Mouse (Mus musculus) layer of hippocampus, adult 2 months (tissue): ENCODE results near the gene Cybrd1. TPM values are rescaled to one million over a fixed set of nuclear protein-coding genes. Genes with fewer than 3 reads are reported as not detected.

Source experiments
- DNase-seq, 2 experiments: peaks; one replicate each; pipeline ENCODE4 v3.0.0; 2022; ENCODE audit warnings: low spot score in 2 of 2
- H3K27ac ChIP-seq: fragments of 200-600 bp; 2 replicates; pipeline ENCODE4 v1.8.1; 2022
- H3K4me3 ChIP-seq: fragments of 200-600 bp; 2 replicates; pipeline ENCODE4 v1.8.1; 2022; ENCODE audit warnings: mild to moderate bottlenecking
- CTCF ChIP-seq: fragments of 200-600 bp; conservative IDR thresholded peaks from 2 replicates; pipeline ENCODE4 v1.8.1; 2022; ENCODE audit warnings: antibody characterized with exemption, mild to moderate bottlenecking, moderate library complexity
- total RNA-seq, 2 experiments: library from RNA; stranded (reverse); gene quantifications; 2 replicates each; pipeline ENCODE4 v1.2.3; 2021

Gene Cybrd1
- total RNA-seq, 2 experiments from 2014 or later: 2.7 to 3.2 TPM

- Histone ChIP-seq H3K27ac (no peak overlapping the region), H3K4me3 (no peak overlapping the region)
- TF ChIP-seq CTCF: no peak
- DNase-seq: no peak
Measured at GRCm38 (mm10) chr2:71162831-71163621, 45.3 kb downstream of the Cybrd1 start.

GRCm38 (mm10) chr2:71167211-71167610 is 49.5 kb downstream of the Cybrd1 start:
- no peak for DNase-seq
- Histone ChIP-seq H3K27ac (no peak overlapping the region), H3K4me3 (no peak overlapping the region)
- no peak for TF ChIP-seq CTCF

GRCm38 (mm10) chr2:71168461-71169021 is 50.8 kb downstream of the Cybrd1 start:
- Histone ChIP-seq H3K4me3 (no peak overlapping the region), H3K27ac (no peak overlapping the region)
- no peak for DNase-seq
- TF ChIP-seq CTCF: no peak

- no peak for DNase-seq
- Histone ChIP-seq H3K27ac (no peak overlapping the region), H3K4me3 (no peak overlapping the region)
- no peak for TF ChIP-seq CTCF
Measured at GRCm38 (mm10) chr2:71173031-71173430, 55.3 kb downstream of the Cybrd1 start.

GRCm38 (mm10) chr2:71176329-71177249 is 58.9 kb downstream of the Cybrd1 start:
- no peak for DNase-seq
- no peak overlapping the region for H3K27ac ChIP-seq
- H3K4me3 ChIP-seq: no peak overlapping the region
- TF ChIP-seq CTCF: no peak

GRCm38 (mm10) chr2:71177250-71177615 is 59.5 kb downstream of the Cybrd1 start:
- H3K4me3 ChIP-seq: no peak overlapping the region
- DNase-seq: no peak
- H3K27ac ChIP-seq: no peak overlapping the region
- no peak for TF ChIP-seq CTCF

- TF ChIP-seq CTCF: peak; percentile 52
- no peak overlapping the region for H3K27ac ChIP-seq
- DNase-seq: no peak
- no peak overlapping the region for H3K4me3 ChIP-seq
Measured at GRCm38 (mm10) chr2:71177760-71178159, 60.0 kb downstream of the Cybrd1 start.

GRCm38 (mm10) chr2:71179716-71180115 is 62.0 kb downstream of the Cybrd1 start:
- no peak overlapping the region for H3K27ac ChIP-seq
- no peak for TF ChIP-seq CTCF
- DNase-seq: no peak

GRCm38 (mm10) chr2:71180566-71181217 is 63.0 kb downstream of the Cybrd1 start:
- no peak for TF ChIP-seq CTCF
- H3K4me3 ChIP-seq: no peak overlapping the region
- no peak for DNase-seq
- no peak overlapping the region for H3K27ac ChIP-seq

More at GRCm38 (mm10) chr2:71179716-71180115, 62.0 kb downstream of the Cybrd1 start:
- no peak overlapping the region for H3K4me3 ChIP-seq

- H3K4me3 ChIP-seq: no peak overlapping the region
- no peak for TF ChIP-seq CTCF
- DNase-seq: no peak
- no peak overlapping the region for H3K27ac ChIP-seq
Measured at GRCm38 (mm10) chr2:71187950-71188349, 70.2 kb downstream of the Cybrd1 start.

- H3K27ac ChIP-seq: no peak overlapping the region
- H3K4me3 ChIP-seq: no peak overlapping the region
- no peak for DNase-seq
- no peak for TF ChIP-seq CTCF
Measured at GRCm38 (mm10) chr2:71188861-71189260, 71.1 kb downstream of the Cybrd1 start.

- DNase-seq: no peak
- no peak for TF ChIP-seq CTCF
- peak overlapping the region; percentile 17; the same call in 1 of the 2 replicates for H3K4me3 ChIP-seq
- H3K27ac ChIP-seq: no peak overlapping the region
Measured at GRCm38 (mm10) chr2:71191391-71192194, 73.9 kb downstream of the Cybrd1 start.
